Mouse (Mus musculus): ENCODE measurements around the gene Rnf113a2.

GRCm38 (mm10) chr12:84390336-84390735 lies 26.7 kb upstream of the Rnf113a2 start:
- TF ChIP-seq CTCF (IDR thresholded peaks at IDR 0.05; ENCODE audit: extremely low read depth, insufficient read length, insufficient replicate concordance, low read depth, low read length), result no peak
- no peak for TF ChIP-seq POLR2A (IDR thresholded peaks at IDR 0.05; ENCODE audit: low read depth, low read length)
